Mouse (Mus musculus): ENCODE data around the gene Zfp729b. TPM values are rescaled to one million over a fixed set of nuclear protein-coding genes. Genes with fewer than 3 reads are reported as not detected.

Gene Zfp729b
- 2.9 and 3.7 TPM in 2 replicates for polyA plus RNA-seq (2014; fragmentation: Nextera tagmentation; extraction: Ambion mirVana)

- Histone ChIP-seq H3K27ac (replicated peaks in 1 of 2; ENCODE audit: control insufficient read depth in 1 of 2, insufficient read depth in 1 of 2, low read depth in 2 of 2, low read length in 2 of 2) (peak within 1 kb of the TSS; percentile 80 to 93), H3K4me1 (ENCODE audit: control insufficient read depth in 2 of 2, insufficient read depth in 2 of 2, low read length in 2 of 2) (peaks cover 2 to 5% of the 10 kb centered on the region in 2 experiments; a peak in 2 of 4 replicates)
- peak; percentile 92 for ATAC-seq (ENCODE audit: insufficient number of reproducible peaks, insufficient read depth, low FRiP score, low read depth)
Observed at GRCm38 (mm10) chr13:67609066-67609876, at the start of gene Zfp729b. Gene Zfp729b (minus strand): TSS chr13:67609707.

GRCm38 (mm10) chr13:67652496-67652895 lies 43.0 kb upstream of the Zfp729b start:
- 58% methylated on average over 3 of the region's 3 CpGs for WGBS
- Histone ChIP-seq H3K9me3 (ENCODE audit: control insufficient read depth, low read length) (no peaks in the 10 kb centered on the region), H3K4me1 (ENCODE audit: control insufficient read depth in 2 of 2, insufficient read depth in 2 of 2, low read length in 2 of 2) (no peaks in the 10 kb centered on the region), H3K4me2 (ENCODE audit: low read length) (no peak overlapping the region), H3K9ac (ENCODE audit: low read length) (no peak overlapping the region), H3K27me3 (ENCODE audit: control insufficient read depth, insufficient read depth, low read length) (no peaks in the 10 kb centered on the region), H3K27ac (replicated peaks in 1 of 2; ENCODE audit: control insufficient read depth in 1 of 2, insufficient read depth in 1 of 2, low read depth in 2 of 2, low read length in 2 of 2) (no peak overlapping the region), H3K36me3 (ENCODE audit: control insufficient read depth, insufficient read depth, low read length) (no peaks in the 10 kb centered on the region), H3K4me3 (ENCODE audit: control insufficient read depth in 1 of 2, insufficient read depth in 1 of 2, low read depth in 1 of 2, low read length in 2 of 2) (no peak overlapping the region)
- no peak for ATAC-seq (ENCODE audit: insufficient number of reproducible peaks, insufficient read depth, low FRiP score, low read depth)

More at GRCm38 (mm10) chr13:67609066-67609876, at the start of gene Zfp729b:
- 3% methylated on average over 20 of the region's 20 CpGs for WGBS
- peak within 1 kb of the TSS; percentile 68 for H3K4me2 ChIP-seq (ENCODE audit: low read length)
- H3K9ac ChIP-seq (ENCODE audit: low read length), result peak within 1 kb of the TSS; percentile 85
- H3K27me3 ChIP-seq (ENCODE audit: control insufficient read depth, insufficient read depth, low read length), result no peaks in the 10 kb centered on the region
- no peaks in the 10 kb centered on the region for H3K36me3 ChIP-seq (ENCODE audit: control insufficient read depth, insufficient read depth, low read length)
- H3K4me3 ChIP-seq (ENCODE audit: control insufficient read depth in 1 of 2, insufficient read depth in 1 of 2, low read depth in 1 of 2, low read length in 2 of 2), result peak within 1 kb of the TSS; percentile 74 to 99
- peaks cover 5% of the 10 kb centered on the region; the same call in 1 of the 2 replicates for H3K9me3 ChIP-seq (ENCODE audit: control insufficient read depth, low read length)

GRCm38 (mm10) chr13:67637294-67638007 lies 27.9 kb upstream of the Zfp729b start, which contains the start of the genes Gm49345 and Zfp729a:
Gene Gm49345 (minus strand): TSS chr13:67637769.
Gene Zfp729a (minus strand): TSS chr13:67637791.
- H3K9me3 ChIP-seq (ENCODE audit: control insufficient read depth, low read length), result no peaks in the 10 kb centered on the region
- peak within 1 kb of the TSS; percentile 74 to 79 for H3K4me3 ChIP-seq (ENCODE audit: control insufficient read depth in 1 of 2, insufficient read depth in 1 of 2, low read depth in 1 of 2, low read length in 2 of 2)
- WGBS, result under 1% methylated on average over 19 of the region's 19 CpGs
- no peaks in the 10 kb centered on the region for H3K4me1 ChIP-seq (ENCODE audit: control insufficient read depth in 2 of 2, insufficient read depth in 2 of 2, low read length in 2 of 2)
- H3K27me3 ChIP-seq (ENCODE audit: control insufficient read depth, insufficient read depth, low read length), result no peaks in the 10 kb centered on the region
- H3K9ac ChIP-seq (ENCODE audit: low read length), result peak within 1 kb of the TSS; percentile 79
- no peaks in the 10 kb centered on the region for H3K36me3 ChIP-seq (ENCODE audit: control insufficient read depth, insufficient read depth, low read length)
- peak; percentile 94 for ATAC-seq (ENCODE audit: insufficient number of reproducible peaks, insufficient read depth, low FRiP score, low read depth)
- peak within 1 kb of the TSS; percentile 60 to 63; a peak in 3 of 4 replicates for H3K27ac ChIP-seq (replicated peaks in 1 of 2; ENCODE audit: control insufficient read depth in 1 of 2, insufficient read depth in 1 of 2, low read depth in 2 of 2, low read length in 2 of 2)
- peak within 1 kb of the TSS; percentile 67 for H3K4me2 ChIP-seq (ENCODE audit: low read length)

DNA sequence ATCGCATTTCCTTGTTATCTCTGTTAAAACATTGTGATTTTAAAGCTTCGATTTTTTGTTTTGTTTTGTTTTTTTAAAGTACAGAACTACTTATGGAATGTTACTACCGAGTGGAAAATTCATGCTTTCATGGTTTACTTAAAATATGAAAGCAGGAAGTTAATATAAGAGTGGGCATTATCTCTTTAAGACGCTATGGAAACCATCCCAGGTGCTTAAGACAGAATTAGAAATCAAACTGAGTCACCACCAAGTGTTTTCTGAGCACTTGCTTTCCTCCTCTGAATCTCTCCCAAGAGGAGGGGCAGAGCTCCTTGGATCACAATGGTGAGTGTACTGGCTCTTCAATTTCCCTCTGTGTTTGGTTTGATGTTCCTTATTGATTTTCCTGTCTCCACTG lies 601 bp upstream of the Zfp729b start:
- no peak overlapping the region for H3K27ac ChIP-seq (replicated peaks in 1 of 2; ENCODE audit: control insufficient read depth in 1 of 2, insufficient read depth in 1 of 2, low read depth in 2 of 2, low read length in 2 of 2)
- no peak for ATAC-seq (ENCODE audit: insufficient number of reproducible peaks, insufficient read depth, low FRiP score, low read depth)
- H3K4me2 ChIP-seq (ENCODE audit: low read length), result peak overlapping the region; percentile 68
- no peaks in the 10 kb centered on the region for H3K36me3 ChIP-seq (ENCODE audit: control insufficient read depth, insufficient read depth, low read length)
- H3K4me1 ChIP-seq (ENCODE audit: control insufficient read depth in 2 of 2, insufficient read depth in 2 of 2, low read length in 2 of 2), result peaks cover 2 to 5% of the 10 kb centered on the region in 2 experiments; a peak in 2 of 4 replicates
- WGBS, result 81% methylated on average over 4 of the region's 4 CpGs
- H3K27me3 ChIP-seq (ENCODE audit: control insufficient read depth, insufficient read depth, low read length), result no peaks in the 10 kb centered on the region
- no peak overlapping the region for H3K9ac ChIP-seq (ENCODE audit: low read length)
- no peak overlapping the region for H3K4me3 ChIP-seq (ENCODE audit: control insufficient read depth in 1 of 2, insufficient read depth in 1 of 2, low read depth in 1 of 2, low read length in 2 of 2)
- H3K9me3 ChIP-seq (ENCODE audit: control insufficient read depth, low read length), result peaks cover 5% of the 10 kb centered on the region; the same call in 1 of the 2 replicates

DNA sequence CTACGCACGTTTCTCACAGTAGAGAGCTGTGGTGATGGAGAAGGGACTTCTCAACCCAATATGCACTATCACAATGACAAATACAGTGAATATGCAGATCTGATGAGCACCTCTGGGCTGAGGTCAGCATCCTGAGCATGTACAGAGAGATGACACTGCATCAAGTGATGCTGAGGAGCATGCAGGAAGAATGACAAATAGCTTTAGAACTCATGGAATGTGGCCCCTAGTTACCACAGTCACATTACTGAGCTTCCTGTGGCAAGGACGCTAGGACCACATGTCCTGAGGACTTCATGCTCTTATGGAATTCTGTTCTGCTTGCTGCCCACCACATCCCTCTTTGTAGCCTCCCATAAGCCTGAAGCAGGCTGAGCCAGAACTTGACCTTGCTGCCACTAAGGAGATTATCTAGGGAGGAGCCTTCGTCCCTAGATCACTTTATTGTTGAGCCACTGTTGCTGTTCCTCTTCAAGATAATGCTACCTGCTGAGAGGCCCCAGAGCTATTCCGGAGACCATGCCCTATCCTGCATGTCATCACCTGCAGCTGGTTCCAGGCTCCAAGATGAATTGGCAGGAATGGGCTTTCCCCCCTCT lies 36.8 kb downstream of the Zfp729b start:
- no peak overlapping the region for H3K9ac ChIP-seq (ENCODE audit: low read length)
- WGBS, result 56% methylated on average over 5 of the region's 5 CpGs
- no peak overlapping the region for H3K4me2 ChIP-seq (ENCODE audit: low read length)
- no peak overlapping the region for H3K27ac ChIP-seq (replicated peaks in 1 of 2; ENCODE audit: control insufficient read depth in 1 of 2, insufficient read depth in 1 of 2, low read depth in 2 of 2, low read length in 2 of 2)
- no peaks in the 10 kb centered on the region for H3K9me3 ChIP-seq (ENCODE audit: control insufficient read depth, low read length)
- no peak for ATAC-seq (ENCODE audit: insufficient number of reproducible peaks, insufficient read depth, low FRiP score, low read depth)
- H3K4me1 ChIP-seq (ENCODE audit: control insufficient read depth in 2 of 2, insufficient read depth in 2 of 2, low read length in 2 of 2), result no peaks in the 10 kb centered on the region
- H3K36me3 ChIP-seq (ENCODE audit: control insufficient read depth, insufficient read depth, low read length), result no peaks in the 10 kb centered on the region
- no peak overlapping the region for H3K4me3 ChIP-seq (ENCODE audit: control insufficient read depth in 1 of 2, insufficient read depth in 1 of 2, low read depth in 1 of 2, low read length in 2 of 2)
- H3K27me3 ChIP-seq (ENCODE audit: control insufficient read depth, insufficient read depth, low read length), result no peaks in the 10 kb centered on the region

DNA sequence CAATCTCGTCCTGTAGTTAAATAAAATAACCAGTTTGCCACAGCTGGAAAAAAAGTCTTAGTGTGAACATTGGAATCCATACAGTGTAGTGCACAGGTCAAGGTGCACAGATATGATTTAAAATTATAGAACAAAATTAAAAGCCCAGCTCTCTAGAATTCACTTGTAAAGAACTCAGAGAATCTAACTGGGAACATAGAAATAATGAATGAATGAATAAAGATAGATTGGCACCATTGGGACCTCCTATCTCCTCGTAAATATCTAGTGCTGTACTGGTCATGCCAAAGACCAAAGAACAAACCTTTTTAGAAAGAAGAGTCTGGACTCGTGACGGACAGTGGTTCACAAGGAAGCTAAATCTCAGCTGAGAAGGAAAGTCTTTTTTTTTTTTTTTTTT lies 55.8 kb downstream of the Zfp729b start, which contains the start of gene Zfp748:
Gene Zfp748, minus strand, starts transcription at position 101 of the 400 bp plus-strand sequence.
- Histone ChIP-seq H3K4me2 (ENCODE audit: low read length) (peak within 1 kb of the TSS; percentile 87), H3K9me3 (ENCODE audit: control insufficient read depth, low read length) (no peaks in the 10 kb centered on the region), H3K4me1 (ENCODE audit: control insufficient read depth in 2 of 2, insufficient read depth in 2 of 2, low read length in 2 of 2) (peaks cover 3 to 13% of the 10 kb centered on the region in 2 experiments; a peak in 3 of 4 replicates), H3K27me3 (ENCODE audit: control insufficient read depth, insufficient read depth, low read length) (no peaks in the 10 kb centered on the region), H3K9ac (ENCODE audit: low read length) (peak within 1 kb of the TSS; percentile 92), H3K36me3 (ENCODE audit: control insufficient read depth, insufficient read depth, low read length) (no peaks in the 10 kb centered on the region), H3K27ac (replicated peaks in 1 of 2; ENCODE audit: control insufficient read depth in 1 of 2, insufficient read depth in 1 of 2, low read depth in 2 of 2, low read length in 2 of 2) (peak within 1 kb of the TSS; percentile 91 to 92), H3K4me3 (ENCODE audit: control insufficient read depth in 1 of 2, insufficient read depth in 1 of 2, low read depth in 1 of 2, low read length in 2 of 2) (peak within 1 kb of the TSS; percentile 86 to 95)
- no peak for ATAC-seq (ENCODE audit: insufficient number of reproducible peaks, insufficient read depth, low FRiP score, low read depth)
- WGBS, result 70% methylated on average over 4 of the region's 4 CpGs

All from heart, embryonic 14.5 days (tissue).